Mouse (Mus musculus) embryonic facial prominence, embryonic 14.5 days (tissue): ENCODE measurements around the gene P3h1. TPM values are rescaled to one million over a fixed set of nuclear protein-coding genes. Genes with fewer than 3 reads are reported as not detected.

ENCODE experiments used
- ATAC-seq: fragments of 200-750 bp; cut with Nextera tagmentation; 2 replicates; pipeline ENCODE4 v1.8.0; 2017; ENCODE audit warnings: low read depth, moderate number of reproducible peaks, moderate TSS enrichment
- DNase-seq: peaks from one replicate; pipeline ENCODE4 v3.0.0-alpha.2; 2015; ENCODE audit warnings: low spot score
- H3K27ac ChIP-seq: fragments of 300-500 bp; sonication (generic); replicated peaks from 2 replicates; pipeline ENCODE4 v1.5.1; 2014; ENCODE audit warnings: low read depth, mild to moderate bottlenecking, low read length, moderate library complexity
- H3K27me3 ChIP-seq: fragments of 300-500 bp; sonication (generic); replicated peaks from 2 replicates; pipeline ENCODE4 v1.6.1; 2014; ENCODE audit warnings: low read length; ENCODE audit not compliant: control insufficient read depth, insufficient read depth
- H3K36me3 ChIP-seq: fragments of 300-500 bp; sonication (generic); 2 replicates; pipeline ENCODE4 v1.6.1; 2014; ENCODE audit warnings: low read length, mixed read lengths; ENCODE audit not compliant: control insufficient read depth, insufficient read depth
- H3K4me1 ChIP-seq: fragments of 300-500 bp; sonication (generic); 2 replicates; pipeline ENCODE4 v1.6.1; 2014; ENCODE audit warnings: antibody characterized with exemption, low read length; ENCODE audit not compliant: control insufficient read depth, insufficient read depth
- H3K4me2 ChIP-seq: fragments of 300-500 bp; sonication (generic); 2 replicates; pipeline ENCODE4 v1.6.1; 2014; ENCODE audit warnings: low read depth, mild to moderate bottlenecking, low read length, moderate library complexity, mixed read lengths
- H3K4me3 ChIP-seq: fragments of 300-500 bp; sonication (generic); 2 replicates; pipeline ENCODE4 v1.5.1; 2014; ENCODE audit warnings: low read depth, mild to moderate bottlenecking, low read length
- H3K9ac ChIP-seq: fragments of 300-500 bp; sonication (generic); 2 replicates; pipeline ENCODE4 v1.6.1; 2014; ENCODE audit warnings: low read depth, mild to moderate bottlenecking, low read length, moderate library complexity, mixed read lengths
- H3K9me3 ChIP-seq: fragments of 300-500 bp; sonication (generic); 2 replicates; pipeline ENCODE4 v1.6.1; 2016; ENCODE audit warnings: low read length; ENCODE audit not compliant: control insufficient read depth
- WGBS: fragments of 180-500 bp; shearing (Covaris S2); extraction: QIAGEN DNeasy Blood & Tissue Kit; methylation state at CpG from one replicate; pipeline ENCODE4 v1.1.7; 2014; 5-methylcytosine and 5-hydroxymethylcytosine counted together
- polyA plus RNA-seq: library from polyadenylated mRNA; unstranded; fragments of >200 nt; fragmentation: Nextera tagmentation; extraction: Ambion mirVana; gene quantifications from 2 replicates; pipeline ENCODE4 v1.2.1, GENCODE M21; 2014

P3h1 gene
- polyA plus RNA-seq, result 98.7 and 100 TPM in 2 replicates

DNA sequence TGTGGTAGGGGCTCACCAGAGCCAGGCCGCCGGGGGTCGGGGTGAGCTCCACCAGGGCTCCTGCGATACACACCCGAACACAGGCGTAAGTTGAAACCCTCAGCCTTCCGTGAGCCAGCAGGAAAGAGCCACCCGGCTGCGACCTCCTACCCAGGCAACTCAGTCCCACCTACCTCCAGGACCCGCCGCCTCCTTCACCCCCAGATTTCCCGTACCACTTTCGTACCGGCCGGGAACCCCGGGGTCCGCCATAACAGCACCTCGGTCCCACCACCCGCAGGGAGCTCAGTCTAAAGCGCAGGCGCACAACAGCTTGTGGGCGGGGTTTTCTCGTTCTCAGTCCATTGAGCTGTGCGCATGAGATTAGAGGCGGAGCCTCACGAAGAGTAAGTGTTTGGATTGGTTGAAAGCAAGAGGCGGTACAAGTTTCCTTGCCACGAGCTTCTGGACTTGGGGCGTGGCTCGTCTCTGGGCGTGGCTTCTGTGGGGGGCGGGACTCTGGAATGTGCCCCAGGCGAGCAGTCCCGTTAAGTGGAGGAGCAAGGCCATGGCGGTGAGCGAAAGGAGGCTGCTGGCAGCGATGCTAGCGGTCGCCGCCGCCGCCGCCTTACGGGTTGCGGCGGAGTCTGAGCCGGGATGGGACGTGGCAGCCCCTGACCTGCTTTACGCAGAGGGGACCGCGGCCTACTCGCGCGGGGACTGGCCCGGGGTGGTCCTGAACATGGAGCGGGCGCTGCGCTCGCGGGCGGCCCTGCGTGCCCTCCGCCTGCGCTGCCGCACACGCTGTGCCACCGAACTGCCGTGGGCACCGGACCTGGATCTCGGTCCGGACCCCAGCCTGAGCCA, at the start of gene P3h1, which contains the start of gene AU022252:
Gene P3h1 (plus strand): TSS at position 506 of the 846 bp plus-strand sequence.
Gene AU022252 (minus strand): TSS at position 303 of the 846 bp plus-strand sequence.
- peak within 1 kb of the TSS; percentile 91 for H3K9ac ChIP-seq
- H3K4me2 ChIP-seq, result peak within 1 kb of the TSS; percentile 81
- no peaks in the 10 kb centered on the region for H3K27me3 ChIP-seq
- H3K36me3 ChIP-seq, result peaks cover 35% of the 10 kb centered on the region
- H3K4me1 ChIP-seq, result peaks cover 11% of the 10 kb centered on the region
- DNase-seq (peak; percentile 100), ATAC-seq (peak; percentile 96)
- 0% methylated on average over 35 of the region's 71 CpGs for WGBS
- H3K4me3 ChIP-seq, result peak within 1 kb of the TSS; percentile 95
- H3K27ac ChIP-seq, result peak within 1 kb of the TSS; percentile 70
- H3K9me3 ChIP-seq, result no peaks in the 10 kb centered on the region

DNA sequence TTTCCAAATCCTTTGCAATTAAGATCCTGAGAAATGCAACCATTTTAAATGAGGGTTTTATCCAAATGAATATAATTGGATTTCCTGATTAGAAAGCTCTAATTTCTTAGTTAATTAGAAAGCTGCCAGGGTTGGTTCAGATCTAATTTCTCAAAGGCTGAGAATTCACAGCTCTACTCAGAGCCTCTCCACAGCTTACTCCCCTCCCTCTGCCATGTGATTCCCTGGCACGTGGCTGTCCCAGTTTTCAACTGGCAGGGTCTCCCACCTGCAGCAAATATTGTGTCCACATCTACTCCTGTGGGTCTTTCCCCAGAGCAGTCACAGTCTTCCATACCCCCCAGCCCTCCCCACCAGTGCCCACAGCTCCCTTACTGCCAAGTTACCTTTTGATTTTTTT, 49.2 kb upstream of the P3h1 start:
- 38% methylated on average over 1 of the region's 1 CpGs for WGBS
- no peaks in the 10 kb centered on the region for H3K27me3 ChIP-seq
- H3K9me3 ChIP-seq, result no peaks in the 10 kb centered on the region
- no peak overlapping the region for H3K27ac ChIP-seq
- H3K36me3 ChIP-seq, result no peaks in the 10 kb centered on the region
- no peaks in the 10 kb centered on the region for H3K4me1 ChIP-seq
- H3K4me2 ChIP-seq, result no peak overlapping the region
- DNase-seq (no peak), ATAC-seq (no peak)
- no peak overlapping the region for H3K9ac ChIP-seq
- H3K4me3 ChIP-seq, result no peak overlapping the region

GRCm38 (mm10) chr4:119185771-119186170, 46.9 kb upstream of the P3h1 start:
- 82% methylated on average over 4 of the region's 4 CpGs for WGBS
- no peak for ATAC-seq
- H3K4me2 ChIP-seq, result no peak overlapping the region

GRCm38 (mm10) chr4:119188060-119188785, 44.5 kb upstream of the P3h1 start:
- Histone ChIP-seq H3K9me3 (no peaks in the 10 kb centered on the region), H3K4me2 (no peak overlapping the region), H3K27me3 (no peaks in the 10 kb centered on the region), H3K4me3 (no peak overlapping the region), H3K4me1 (no peaks in the 10 kb centered on the region), H3K9ac (no peak overlapping the region), H3K27ac (no peak overlapping the region), H3K36me3 (no peaks in the 10 kb centered on the region)
- ATAC-seq (no peak), DNase-seq (no peak)
- WGBS, result 57% methylated on average over 11 of the region's 11 CpGs

More at GRCm38 (mm10) chr4:119185771-119186170, 46.9 kb upstream of the P3h1 start:
- Histone ChIP-seq H3K27ac (no peak overlapping the region), H3K4me3 (no peak overlapping the region), H3K4me1 (no peaks in the 10 kb centered on the region), H3K9me3 (no peaks in the 10 kb centered on the region), H3K27me3 (no peaks in the 10 kb centered on the region), H3K9ac (no peak overlapping the region), H3K36me3 (no peaks in the 10 kb centered on the region)
- no peak for DNase-seq

DNA sequence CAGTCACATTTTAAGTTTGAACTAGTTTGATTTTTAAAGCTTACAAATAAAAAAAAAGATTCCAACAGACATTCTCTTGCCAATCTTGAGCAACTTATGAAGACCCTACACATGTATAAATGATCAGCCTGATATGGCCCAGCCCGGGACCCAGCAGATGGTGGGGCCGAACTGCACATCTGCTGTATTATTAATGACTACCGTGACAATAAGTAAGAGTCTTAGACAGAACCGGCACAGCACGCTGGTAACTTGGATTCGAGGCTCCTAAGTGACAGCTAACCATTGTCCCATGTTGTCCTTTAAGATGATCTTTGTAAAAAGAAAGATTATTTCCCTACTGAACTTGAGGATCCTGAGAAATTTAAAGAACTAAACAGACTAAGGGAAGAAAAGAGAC, 43.3 kb upstream of the P3h1 start:
- 75% methylated on average over 6 of the region's 6 CpGs for WGBS

DNA sequence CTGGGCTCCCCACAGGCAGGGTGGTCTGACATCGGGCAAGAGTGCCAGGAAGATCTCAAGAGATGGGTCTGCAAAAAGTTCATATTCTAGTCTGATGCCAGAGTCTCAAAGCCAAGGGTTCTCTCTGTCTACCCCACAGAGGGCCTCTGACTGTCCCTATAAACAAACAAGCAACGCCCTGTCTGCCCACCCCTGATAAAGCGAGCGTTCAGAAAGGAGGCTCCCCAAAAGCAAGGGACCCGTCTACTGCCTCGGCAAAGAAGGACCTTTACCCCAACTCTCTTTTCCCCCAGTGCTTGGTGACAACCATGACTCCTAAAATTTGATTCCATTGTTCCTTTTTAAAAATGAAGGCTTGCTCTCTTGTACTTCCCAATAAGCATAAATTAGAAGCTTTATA, 42.9 kb upstream of the P3h1 start, which contains the start of gene Ermap:
Gene Ermap (minus strand): TSS at position 148 of the 400 bp plus-strand sequence.
- Histone ChIP-seq H3K27ac (no peak within 1 kb of the TSS), H3K36me3 (no peaks in the 10 kb centered on the region), H3K4me3 (no peak within 1 kb of the TSS), H3K4me1 (no peaks in the 10 kb centered on the region), H3K27me3 (no peaks in the 10 kb centered on the region), H3K4me2 (no peak within 1 kb of the TSS), H3K9me3 (no peaks in the 10 kb centered on the region), H3K9ac (no peak within 1 kb of the TSS)
- 74% methylated on average over 6 of the region's 6 CpGs for WGBS
- ATAC-seq (no peak), DNase-seq (no peak)

More for the DNA sequence above, 43.3 kb upstream of the P3h1 start:
- H3K9ac ChIP-seq, result no peak overlapping the region
- ATAC-seq (no peak), DNase-seq (no peak)
- H3K4me3 ChIP-seq, result no peak overlapping the region
- H3K27ac ChIP-seq, result no peak overlapping the region
- H3K4me2 ChIP-seq, result no peak overlapping the region
- no peaks in the 10 kb centered on the region for H3K9me3 ChIP-seq
- no peaks in the 10 kb centered on the region for H3K27me3 ChIP-seq
- no peaks in the 10 kb centered on the region for H3K4me1 ChIP-seq
- no peaks in the 10 kb centered on the region for H3K36me3 ChIP-seq

- DNase-seq, result no peak
- Histone ChIP-seq H3K36me3 (no peaks in the 10 kb centered on the region), H3K9ac (no peak overlapping the region), H3K27me3 (no peaks in the 10 kb centered on the region), H3K4me3 (no peak overlapping the region), H3K4me2 (no peak overlapping the region), H3K27ac (no peak overlapping the region), H3K4me1 (no peaks in the 10 kb centered on the region), H3K9me3 (no peaks in the 10 kb centered on the region)
- no peak for ATAC-seq
- WGBS, result 87% methylated on average over 8 of the region's 8 CpGs
Observed at GRCm38 (mm10) chr4:119190618-119191017, 42.1 kb upstream of the P3h1 start.

- Histone ChIP-seq H3K27ac (no peak overlapping the region), H3K4me2 (no peak overlapping the region), H3K4me1 (no peaks in the 10 kb centered on the region; the same call in 1 of the 2 replicates), H3K27me3 (no peaks in the 10 kb centered on the region), H3K4me3 (no peak overlapping the region), H3K9me3 (no peaks in the 10 kb centered on the region), H3K9ac (no peak overlapping the region), H3K36me3 (no peaks in the 10 kb centered on the region)
- no peak for ATAC-seq
- 70% methylated on average over 3 of the region's 3 CpGs for WGBS
- no peak for DNase-seq
Observed at GRCm38 (mm10) chr4:119191273-119191672, 41.4 kb upstream of the P3h1 start.
